Mouse (Mus musculus) G1E-ER4 (cell line): Measurements from ENCODE around the gene Krt19. TPM values are rescaled to one million over a fixed set of nuclear protein-coding genes. Genes with fewer than 3 reads are reported as not detected.

Source experiments
- GATA1 ChIP-seq: IDR thresholded peaks from one replicate; pipeline ENCODE4 v1.8.0; 2012; ENCODE audit warnings: low read length, inconsistent platforms
- polyA plus RNA-seq: library from polyadenylated mRNA; stranded (reverse); fragments of >175 nt; gene quantifications from 2 replicates; pipeline ENCODE4 v1.2.3, GENCODE M21; 2012

Gene Krt19
- polyA plus RNA-seq, 1 experiment, result not detected

DNA sequence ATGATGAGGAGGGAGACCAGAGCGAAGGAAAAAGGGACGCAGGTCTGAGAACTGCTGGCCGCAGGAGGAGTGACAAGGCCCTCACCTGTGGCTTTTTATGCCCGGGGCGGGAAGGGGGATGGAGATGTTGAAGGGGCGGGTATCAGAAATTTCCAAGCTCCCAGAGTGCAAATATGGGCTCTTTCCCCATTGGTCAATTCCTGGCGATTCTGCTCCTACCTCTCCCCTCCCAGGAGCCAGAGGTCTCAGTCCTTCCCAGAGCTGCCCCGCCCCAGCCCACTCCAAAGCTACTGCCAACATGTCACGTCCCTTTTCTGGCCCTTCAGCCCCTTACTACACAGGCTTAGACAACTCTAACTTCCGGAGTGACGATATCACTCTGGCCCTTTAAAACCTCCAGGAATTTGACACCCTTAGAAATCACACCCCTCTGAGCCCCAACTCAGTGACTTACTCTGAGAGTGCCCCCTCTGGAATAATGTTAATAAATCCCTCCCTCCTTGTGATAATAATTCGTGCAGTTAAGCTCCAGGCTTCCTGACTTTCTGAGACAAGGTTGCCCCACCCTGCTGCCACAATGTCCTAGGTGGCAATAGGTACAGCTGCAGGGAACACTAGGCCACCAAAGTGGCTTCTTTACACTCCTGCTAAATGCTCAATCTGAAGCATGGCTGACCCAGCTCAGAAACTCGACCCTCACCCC lies 2.5 kb downstream of the Krt19 start:
- no peak for TF ChIP-seq GATA1

DNA sequence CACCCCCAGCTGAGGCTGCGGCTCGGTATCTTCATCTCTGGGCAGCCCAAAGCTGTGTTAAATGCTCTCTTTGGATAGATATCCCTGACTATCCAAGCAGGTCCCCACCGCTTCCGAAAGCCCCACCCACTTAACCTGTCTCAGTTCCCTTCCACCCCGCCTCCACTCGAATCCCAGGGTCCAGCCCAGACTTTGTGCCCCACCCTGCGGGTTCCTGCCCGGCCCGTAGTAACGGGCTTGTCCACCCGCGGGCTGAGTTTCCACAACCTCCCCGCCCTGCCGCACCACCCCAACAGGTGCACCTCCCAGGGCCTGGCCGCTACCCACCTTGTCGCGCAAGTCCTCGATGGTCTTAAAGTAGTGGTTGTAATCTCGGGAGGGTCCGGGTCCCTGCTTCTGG lies 3.4 kb downstream of the Krt19 start:
- TF ChIP-seq GATA1, result no peak

DNA sequence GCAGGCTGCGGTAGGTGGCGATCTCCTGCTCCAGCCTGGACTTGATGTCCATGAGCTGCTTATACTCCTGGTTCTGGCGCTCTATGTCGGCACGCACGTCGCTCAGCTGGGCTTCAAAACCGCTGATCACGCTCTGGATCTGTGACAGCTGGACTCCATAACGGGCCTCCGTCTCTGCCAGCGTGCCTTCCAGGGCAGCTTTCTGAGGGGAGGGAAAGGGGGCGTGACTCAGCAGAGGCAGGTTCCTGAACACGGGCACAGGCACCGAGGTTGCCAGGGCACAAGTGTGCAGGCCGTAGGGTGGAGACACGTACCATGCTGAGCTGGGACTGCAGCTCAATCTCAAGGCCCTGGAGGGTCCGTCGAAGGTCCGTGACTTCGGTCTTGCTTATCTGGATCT lies 7.5 kb downstream of the Krt19 start:
- TF ChIP-seq GATA1, result no peak

DNA sequence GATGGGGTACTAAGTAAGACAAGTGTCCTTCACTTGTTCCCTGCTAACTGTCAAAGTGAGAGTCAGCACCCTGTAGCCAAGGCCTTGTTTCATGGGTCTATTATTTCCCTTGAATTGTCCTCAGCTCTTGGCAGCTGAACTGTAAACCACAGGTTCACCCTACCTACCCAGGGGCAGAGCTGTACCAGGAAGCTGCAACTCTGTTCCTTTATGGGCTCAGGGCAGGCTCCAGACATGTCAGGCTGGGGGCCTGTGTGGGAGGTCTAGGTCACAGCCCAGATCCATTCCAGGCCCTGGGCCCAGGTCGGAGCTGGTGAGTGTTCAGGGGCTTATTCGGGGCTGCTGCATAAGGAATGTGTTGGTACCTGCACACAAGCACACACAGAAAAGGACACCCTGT lies 9.1 kb downstream of the Krt19 start:
- TF ChIP-seq GATA1, result no peak

DNA sequence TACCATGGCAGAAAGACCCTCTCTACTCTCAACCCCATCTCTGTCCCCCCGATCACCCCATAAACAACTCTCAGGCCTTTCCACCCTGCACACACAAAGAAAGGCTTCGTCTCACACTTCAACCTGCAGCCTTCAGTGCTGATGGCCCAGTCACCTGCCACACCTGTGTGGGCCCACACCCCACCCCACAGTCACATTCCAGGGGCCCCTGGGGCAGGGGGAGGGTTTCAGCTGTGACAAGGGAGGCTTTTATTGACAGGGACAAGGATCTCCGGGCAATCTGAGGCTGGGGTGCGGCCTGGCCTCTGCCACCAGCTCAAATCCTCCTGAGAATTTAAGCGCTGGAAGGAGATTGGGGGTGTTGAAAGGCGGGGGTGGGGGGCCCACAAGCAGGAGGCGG lies 9.7 kb downstream of the Krt19 start:
- no peak for TF ChIP-seq GATA1

- no peak for TF ChIP-seq GATA1
These were observed 10.8 kb downstream of the Krt19 start for GRCm38 (mm10) chr11:100137693-100138092.

DNA sequence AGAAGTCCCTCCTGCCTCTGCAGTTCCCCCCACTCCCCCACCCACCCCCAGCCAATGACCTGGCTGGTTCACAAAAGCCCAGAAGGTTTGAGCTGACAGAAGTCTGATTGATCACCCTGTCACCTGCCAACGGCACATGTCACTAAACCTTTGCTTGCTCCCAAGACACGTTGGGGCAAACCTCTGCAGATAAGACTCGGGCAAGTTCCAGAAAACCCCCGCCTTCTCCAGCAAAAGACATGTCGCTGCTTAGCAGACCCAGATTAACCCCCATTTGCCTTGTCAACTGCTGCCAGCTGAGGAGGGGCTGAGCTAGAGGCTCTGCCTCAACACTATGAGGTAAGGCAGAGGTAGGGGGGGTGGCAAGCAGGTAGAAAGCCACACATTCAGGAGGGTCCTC lies 11.9 kb downstream of the Krt19 start:
- no peak for TF ChIP-seq GATA1

DNA sequence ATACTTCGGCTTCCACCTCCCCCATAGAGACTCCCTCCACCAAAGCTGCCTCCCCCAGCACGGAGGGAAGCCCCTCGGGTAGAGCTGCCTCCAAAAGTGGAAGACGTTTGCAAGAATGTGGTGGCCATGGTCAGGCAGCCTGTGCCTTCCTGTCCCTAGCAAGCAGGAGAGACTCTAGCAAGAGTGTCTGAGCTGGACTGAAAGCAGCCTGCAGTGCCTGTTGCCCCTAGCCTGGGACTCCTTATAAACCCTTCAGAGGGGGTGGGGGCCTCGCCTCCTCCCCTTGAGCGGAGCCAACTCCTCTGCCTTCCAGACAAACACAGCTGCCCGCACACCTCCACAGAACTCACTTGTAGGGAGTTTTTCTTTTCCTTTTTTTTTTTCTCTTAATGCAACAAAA lies 12.7 kb downstream of the Krt19 start, which contains the start of gene Krt15:
TSS of gene Krt15 (minus strand) at position 198 of the 400 bp plus-strand sequence.
- TF ChIP-seq GATA1, result no peak

- no peak for TF ChIP-seq GATA1
These were observed 23.6 kb downstream of the Krt19 start for GRCm38 (mm10) chr11:100124901-100125300.

DNA sequence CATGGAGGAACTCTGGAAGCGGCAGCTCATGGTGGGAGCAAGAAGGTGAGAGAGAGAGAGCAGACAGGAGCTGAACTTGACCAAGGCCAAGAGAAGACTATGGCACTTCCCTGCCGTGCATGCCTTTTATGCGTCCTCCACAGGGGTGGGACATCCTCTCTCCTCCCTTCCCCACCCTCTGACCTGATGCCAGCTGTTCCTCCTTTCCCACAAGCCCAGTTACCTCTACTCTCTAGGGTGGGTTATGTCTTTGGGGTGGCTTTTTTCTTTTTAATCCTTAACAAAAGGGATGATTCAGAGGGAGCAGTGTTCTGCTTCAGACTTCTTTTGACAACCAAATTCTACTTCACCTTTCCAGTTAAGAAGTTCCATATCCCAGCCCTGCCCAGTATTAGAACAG lies 27.0 kb downstream of the Krt19 start, which contains the start of gene Krt13:
TSS of gene Krt13 (minus strand) at position 101 of the 400 bp plus-strand sequence.
- TF ChIP-seq GATA1, result no peak

- no peak for TF ChIP-seq GATA1
These were observed 28.1 kb downstream of the Krt19 start for GRCm38 (mm10) chr11:100120331-100120730.

- TF ChIP-seq GATA1, result no peak
These were observed 34.8 kb downstream of the Krt19 start for GRCm38 (mm10) chr11:100113742-100114029.

DNA sequence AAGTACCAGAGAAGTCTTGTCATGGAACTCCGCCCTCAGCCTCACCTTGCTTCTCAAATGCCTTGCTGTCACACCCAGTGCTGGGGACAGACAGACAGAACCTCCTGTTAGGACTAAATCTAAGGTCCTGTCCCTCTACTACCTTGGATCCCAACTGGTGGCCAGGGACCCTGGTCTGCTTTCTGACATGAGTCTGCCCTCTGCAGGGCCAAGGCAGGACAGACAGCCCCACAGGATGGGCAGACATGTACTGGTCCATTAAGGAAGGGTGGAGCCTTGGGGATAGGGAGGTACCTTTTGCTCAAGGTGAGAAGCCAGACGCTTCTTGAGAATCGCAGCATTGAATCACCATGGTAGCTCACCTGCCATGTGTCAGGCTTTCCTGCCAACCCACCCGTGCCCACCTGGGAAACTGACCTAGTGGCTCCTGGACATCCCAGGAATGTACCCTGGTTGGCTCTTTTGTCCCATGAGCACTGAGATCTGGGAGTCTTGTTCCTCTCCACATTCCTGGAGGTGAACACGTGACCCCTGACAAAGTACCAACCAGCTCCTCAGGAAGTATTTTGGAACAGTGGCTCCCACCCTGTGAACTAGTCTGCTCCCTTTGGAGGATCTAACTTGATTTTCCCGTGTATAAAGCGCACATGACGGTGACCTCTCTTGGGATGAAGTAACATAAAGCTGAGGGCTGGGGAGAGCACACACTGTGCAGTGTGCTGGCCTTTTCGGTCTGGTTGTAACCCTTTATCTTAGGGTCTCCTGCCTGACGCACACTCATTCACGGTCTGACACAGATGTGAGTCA lies 35.3 kb downstream of the Krt19 start:
- TF ChIP-seq GATA1, result no peak

GRCm38 (mm10) chr11:100105576-100106122 lies 42.8 kb downstream of the Krt19 start, which contains the start of gene Krt36:
Gene Krt36, minus strand, starts transcription at chr11:100105626.
- no peak for TF ChIP-seq GATA1

DNA sequence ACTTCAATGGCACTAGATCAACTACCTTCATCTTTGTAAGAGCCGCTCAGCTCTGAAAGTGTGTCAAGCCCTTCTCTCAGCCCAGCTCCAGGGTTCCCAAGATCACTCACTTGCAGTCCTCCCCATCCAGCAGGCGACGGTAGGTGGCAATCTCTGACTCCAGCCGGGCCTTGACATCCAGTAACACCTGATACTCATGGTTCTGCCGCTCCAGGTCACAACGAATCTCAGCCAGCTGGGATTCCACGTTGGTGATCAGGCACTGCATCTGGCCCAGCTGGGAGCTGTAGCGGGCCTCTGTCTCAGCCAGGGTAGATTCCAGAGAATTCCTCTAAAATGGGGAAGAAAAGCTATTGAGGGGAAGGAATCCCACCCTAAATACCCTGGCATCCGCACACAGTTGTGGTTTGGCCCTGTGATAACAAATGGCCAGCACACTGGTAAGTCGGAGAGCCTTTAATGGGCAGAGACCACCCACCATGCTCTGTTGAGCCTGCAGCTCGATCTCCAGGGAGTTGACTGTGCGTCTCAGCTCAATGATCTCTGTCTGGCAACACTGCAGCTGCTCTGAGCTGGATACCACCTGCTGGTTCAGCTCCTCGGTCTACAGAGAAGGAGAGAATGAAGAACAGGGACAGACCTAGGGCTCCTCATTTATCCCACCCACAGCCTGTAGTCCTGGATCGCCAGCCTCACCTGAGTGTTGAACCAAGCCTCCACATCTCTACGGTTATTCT lies 45.6 kb downstream of the Krt19 start:
- no peak for TF ChIP-seq GATA1

DNA sequence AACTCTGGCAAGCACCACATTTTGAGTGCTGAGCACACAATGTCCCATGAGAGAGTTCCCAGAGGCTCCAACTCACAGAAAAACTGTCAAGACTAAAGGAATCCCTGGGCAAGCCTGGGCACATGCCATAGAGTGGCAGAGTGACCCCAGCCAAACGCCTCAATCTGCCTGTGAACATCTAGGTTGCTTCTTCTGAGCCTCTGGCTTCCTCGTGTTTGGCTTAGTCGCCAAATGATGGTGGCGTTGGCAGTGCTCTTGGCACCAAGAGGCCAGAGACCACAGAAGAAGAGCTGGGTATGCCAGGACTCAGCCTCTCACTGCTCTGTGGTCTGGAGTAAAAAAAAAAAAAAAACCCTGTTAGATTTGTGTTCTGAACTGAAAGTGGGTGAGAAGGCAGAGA lies 48.1 kb downstream of the Krt19 start:
- TF ChIP-seq GATA1, result no peak

GRCm38 (mm10) chr11:100097819-100098218 lies 50.6 kb downstream of the Krt19 start:
- no peak for TF ChIP-seq GATA1
